Mouse (Mus musculus) heart, embryonic 14.5 days (tissue): ENCODE results near the gene Gm49342. TPM values are rescaled to one million over a fixed set of nuclear protein-coding genes. Genes with fewer than 3 reads are reported as not detected.

ENCODE experiments used
- ATAC-seq: fragments of 200-750 bp; cut with Nextera tagmentation; 2 replicates; pipeline ENCODE4 v1.8.0; 2017; ENCODE audit warnings: low read depth, moderate TSS enrichment; ENCODE audit not compliant: insufficient number of reproducible peaks, insufficient read depth, low FRiP score
- H3K27ac ChIP-seq, 2 experiments: fragments of 200-500 bp in 1 of 2; fragments of 300-500 bp in 1 of 2; sonication (generic) in 1 of 2; replicated peaks in 1 of 2; 2 replicates each; pipeline ENCODE4 v1.5.1; 2012 to 2014; ENCODE audit warnings: low read depth in 2 of 2, low read length in 2 of 2, control low read depth in 1 of 2, mild to moderate bottlenecking in 1 of 2, mixed read lengths in 1 of 2; ENCODE audit not compliant: control insufficient read depth in 1 of 2, insufficient read depth in 1 of 2
- H3K27me3 ChIP-seq: fragments of 300-500 bp; sonication (generic); 2 replicates; pipeline ENCODE4 v1.6.1; 2014; ENCODE audit warnings: mild to moderate bottlenecking, low read length, control low read depth; ENCODE audit not compliant: control insufficient read depth, insufficient read depth
- H3K36me3 ChIP-seq: fragments of 300-500 bp; sonication (generic); 2 replicates; pipeline ENCODE4 v1.6.1; 2014; ENCODE audit warnings: mild to moderate bottlenecking, control low read depth, low read length, mixed read lengths; ENCODE audit not compliant: control insufficient read depth, insufficient read depth
- H3K4me1 ChIP-seq, 2 experiments: fragments of 200-500 bp in 1 of 2; fragments of 300-500 bp in 1 of 2; sonication (generic) in 1 of 2; 2 replicates each; pipeline ENCODE4 v1.6.1; 2012 to 2014; ENCODE audit warnings: low read length in 2 of 2, control low read depth in 1 of 2, mixed read lengths in 1 of 2; ENCODE audit not compliant: control insufficient read depth in 2 of 2, insufficient read depth in 2 of 2
- H3K4me2 ChIP-seq: fragments of 300-500 bp; sonication (generic); 2 replicates; pipeline ENCODE4 v1.6.1; 2014; ENCODE audit warnings: mild to moderate bottlenecking, low read length
- H3K4me3 ChIP-seq, 2 experiments: fragments of 200-500 bp in 1 of 2; fragments of 300-500 bp in 1 of 2; sonication (generic) in 1 of 2; 2 replicates each; pipeline ENCODE4 v1.5.1; 2012 to 2014; ENCODE audit warnings: low read length in 2 of 2, mild to moderate bottlenecking in 2 of 2, control low read depth in 1 of 2, low read depth in 1 of 2, moderate library complexity in 1 of 2; ENCODE audit not compliant: control insufficient read depth in 1 of 2, insufficient read depth in 1 of 2
- H3K9ac ChIP-seq: fragments of 300-500 bp; sonication (generic); 2 replicates; pipeline ENCODE4 v1.6.1; 2014; ENCODE audit warnings: mild to moderate bottlenecking, low read length
- H3K9me3 ChIP-seq: fragments of 300-500 bp; sonication (generic); 2 replicates; pipeline ENCODE4 v1.6.1; 2016; ENCODE audit warnings: low read length, control low read depth; ENCODE audit not compliant: control insufficient read depth
- WGBS: fragments of 180-500 bp; shearing (Covaris S2); extraction: QIAGEN DNeasy Blood & Tissue Kit; methylation state at CpG from one replicate; pipeline ENCODE4 v1.1.7; 2014; 5-methylcytosine and 5-hydroxymethylcytosine counted together
- polyA plus RNA-seq: library from polyadenylated mRNA; unstranded; fragments of >200 nt; fragmentation: Nextera tagmentation; extraction: Ambion mirVana; gene quantifications from 2 replicates; pipeline ENCODE4 v1.2.1, GENCODE M21; 2014

Gm49342 gene
- polyA plus RNA-seq, 1 experiment from 2014 or later, result not detected

DNA sequence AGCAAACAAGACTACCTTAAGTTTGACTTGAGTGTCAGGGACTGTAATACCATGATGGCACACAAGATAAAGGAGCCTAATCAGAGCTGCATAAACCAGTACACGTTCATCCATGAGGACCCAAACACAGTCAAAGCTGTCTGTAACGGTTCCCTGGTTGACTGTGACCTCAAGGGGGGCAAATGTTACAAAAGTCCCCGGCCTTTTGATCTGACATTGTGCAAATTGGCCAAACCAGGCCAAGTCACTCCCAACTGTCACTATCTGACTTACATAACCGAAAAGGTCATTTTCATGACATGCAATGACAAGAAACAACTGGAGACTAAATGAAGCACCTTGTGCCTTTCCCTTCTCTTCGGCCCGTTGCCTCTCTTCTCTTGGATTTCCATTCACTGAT is 65.3 kb downstream of the Gm49342 start:
- Histone ChIP-seq H3K36me3 (no peaks in the 10 kb centered on the region), H3K4me3 (no peak overlapping the region), H3K4me2 (no peak overlapping the region), H3K27me3 (no peaks in the 10 kb centered on the region), H3K9me3 (0 out of 2 replicates have a peak, but pooled peaks cover 3% of the 10 kb centered on the region), H3K27ac (peak overlapping the region; percentile 74 to 95), H3K9ac (no peak overlapping the region), H3K4me1 (peaks cover 16 to 17% of the 10 kb centered on the region in 2 experiments)
- 83% methylated on average over 6 of the region's 6 CpGs for WGBS
- no peak for ATAC-seq

Other genes starting within 250 kb of the Gm49342 start
- gene Olfr748, start 237.1 kb upstream of the Gm49342 start, polyA plus RNA-seq, result not detected in 2 replicates
- not detected in 2 replicates for gene Olfr749, start 199.4 kb upstream of the Gm49342 start, polyA plus RNA-seq
- gene Ttc5, start 159.0 kb upstream of the Gm49342 start, polyA plus RNA-seq, result 48.8 and 51.8 TPM in 2 replicates
- gene Ccnb1ip1, start 136.8 kb upstream of the Gm49342 start, polyA plus RNA-seq, result not detected in 2 replicates
- 42.4 and 46.0 TPM in 2 replicates for gene Parp2, start 136.7 kb upstream of the Gm49342 start, polyA plus RNA-seq
- gene Tep1, start 74.0 kb upstream of the Gm49342 start, polyA plus RNA-seq, result 6.6 and 8.3 TPM in 2 replicates
- 0.11 and 0.26 TPM in 2 replicates for gene Klhl33, start 47.0 kb upstream of the Gm49342 start, polyA plus RNA-seq
- gene Osgep, start 19.6 kb upstream of the Gm49342 start, polyA plus RNA-seq, result 118 and 134 TPM in 2 replicates
- 127 and 132 TPM in 2 replicates for gene Apex1, start 19.5 kb upstream of the Gm49342 start, polyA plus RNA-seq
- gene Pip4p1, start 13.7 kb upstream of the Gm49342 start, polyA plus RNA-seq, result 24.0 and 35.1 TPM in 2 replicates
- 30.5 and 32.2 TPM in 2 replicates for gene Pnp, start 13.4 kb upstream of the Gm49342 start, polyA plus RNA-seq
- 0.36 and 0.59 TPM in 2 replicates for gene Pnp2, start 11.5 kb downstream of the Gm49342 start, polyA plus RNA-seq
- 0.32 and 0.57 TPM in 2 replicates for gene Rnase10, start 63.2 kb downstream of the Gm49342 start, polyA plus RNA-seq
- gene Rnase9, start 97.4 kb downstream of the Gm49342 start, polyA plus RNA-seq, result not detected in 2 replicates
- gene Rnase11, start 105.6 kb downstream of the Gm49342 start, polyA plus RNA-seq, result not detected in 2 replicates
- 0.82 TPM in 1 of 2 replicates, not detected in the other for gene Rnase12, start 113.1 kb downstream of the Gm49342 start, polyA plus RNA-seq
- not detected in 2 replicates for gene Olfr750, start 129.9 kb downstream of the Gm49342 start, polyA plus RNA-seq
- 25.0 and 29.7 TPM in 2 replicates for gene Rnase4, start 146.6 kb downstream of the Gm49342 start, polyA plus RNA-seq
- gene Ang, start 146.6 kb downstream of the Gm49342 start, polyA plus RNA-seq, result 3.8 and 4.8 TPM in 2 replicates
- not detected in 2 replicates for gene Eddm3b, start 169.9 kb downstream of the Gm49342 start, polyA plus RNA-seq
- 0.24 and 1.0 TPM in 2 replicates for gene Rnase6, start 179.4 kb downstream of the Gm49342 start, polyA plus RNA-seq
- gene Rnase1, start 202.3 kb downstream of the Gm49342 start, polyA plus RNA-seq, result 0.47 and 1.1 TPM in 2 replicates
- not detected in 2 replicates for gene Rnase2b, start 217.7 kb downstream of the Gm49342 start, polyA plus RNA-seq